Mouse (Mus musculus) brain, embryonic 14.5 days (tissue): ENCODE results near the gene Pex14.

ENCODE experiments used
- CTCF ChIP-seq: fragments of 200-500 bp; IDR thresholded peaks from 2 replicates; pipeline ENCODE4 v1.5.1; 2012; ENCODE audit warnings: inconsistent platforms, mild to moderate bottlenecking, moderate library complexity, borderline replicate concordance; ENCODE audit not compliant: insufficient read depth, insufficient read length; ENCODE audit errors: extremely low read depth
- POLR2A ChIP-seq: fragments of 200-500 bp; IDR thresholded peaks from 2 replicates; pipeline ENCODE4 v1.6.1; 2012; ENCODE audit warnings: mild to moderate bottlenecking, inconsistent platforms, borderline replicate concordance; ENCODE audit not compliant: poor library complexity, insufficient read depth, insufficient read length, severe bottlenecking; ENCODE audit errors: extremely low read depth

- TF ChIP-seq POLR2A (no peak), CTCF (no peak)
Measured at GRCm38 (mm10) chr4:148974833-148975232, 124.8 kb downstream of the Pex14 start.
